Comparison of ENCODE assay signal across 20 mouse cellular contexts in genomic region chr11:81446347-81446746, GRCm38 (mm10).
A peak's percentile ranks its signal among the peaks of the same experiment; 100 is the strongest.
DNase-seq lines count a peak whose midpoint lies in the region; ATAC-seq and TF ChIP-seq lines count a peak whose summit lies in the region.
"Had no signal": no experiment of that assay in that cellular context is flagged by ENCODE, and none has a peak within 500 bp of the region (broad histone marks: within the 10 kb centered on the region; RNA-seq: fewer than 3 reads in every experiment).

No protein-coding gene starts in this region.

- H3K79me2 ChIP-seq in CH12.LX (replicated peaks; ENCODE audit: control insufficient read depth, extremely low read depth, insufficient read depth, poor library complexity, severe bottlenecking): no peaks in the 10 kb centered on the region

- DNase-seq in adrenal gland, adult 2 months: peak; percentile 18
- no peak for DNase-seq in adrenal gland, postnatal 4 days (ENCODE audit: low spot score in 2 of 2)
- peak; percentile 17 for DNase-seq in CH12.LX (ENCODE audit: extremely low read depth)
- DNase-seq in B cell, adult 2 months: no peak
- DNase-seq: adrenal gland, postnatal 10 days; adrenal gland, postnatal 25 days; cerebellum, adult 11-12 months; cerebellum, adult 2 months; cerebellum, adult 9-10 months; cerebellum, postnatal 10 days; cerebellum, postnatal 25 days; forebrain, postnatal 0 days had no signal

- no peaks in the 10 kb centered on the region for H3K9me3 ChIP-seq in CH12.LX (replicated peaks; ENCODE audit: low read length)
- no peaks in the 10 kb centered on the region for H3K9me3 ChIP-seq in kidney, embryonic 16.5 days (ENCODE audit: low read length)
- H3K9me3 ChIP-seq: embryonic facial prominence, embryonic 10.5 days; embryonic facial prominence, embryonic 12.5 days; forebrain, embryonic 13.5 days; forebrain, embryonic 15.5 days had no signal

- H3K4me1 ChIP-seq in CH12.LX (ENCODE audit: control insufficient read depth in 1 of 2, insufficient read depth in 2 of 2): peaks cover 0 to 15% of the 10 kb centered on the region in 2 experiments; a peak in 2 of 4 replicates
- peaks cover 19% of the 10 kb centered on the region for H3K4me1 ChIP-seq in kidney, embryonic 16.5 days (ENCODE audit: insufficient read depth, low read length)

- dilution Hi-C loops in CH12.LX (cut with MboI; ENCODE audit: extremely low pct_ligation_motif_present, extremely low pct_unique_long_range_greater_than_20kb, low sequenced_read_pairs): no loop called here

- H3K4me2 ChIP-seq in CH12.LX (ENCODE audit: insufficient read depth, low read depth, poor library complexity, severe bottlenecking): peak overlapping the region; percentile 48
- no peak overlapping the region for H3K4me2 ChIP-seq in kidney, embryonic 16.5 days (replicated peaks; ENCODE audit: low read depth, low read length)
- H3K4me2 ChIP-seq: embryonic facial prominence, embryonic 12.5 days; forebrain, embryonic 13.5 days; forebrain, embryonic 15.5 days had no signal

- no peak; the same call in 1 of the 2 replicates for TF ChIP-seq RAD21 in CH12.LX (IDR thresholded peaks at IDR 0.05; ENCODE audit: low read depth, low read length)

- no peak for ATAC-seq in kidney, embryonic 16.5 days (ENCODE audit: low FRiP score, low TSS enrichment)
- ATAC-seq: activated CD4-positive, CD25-positive, alpha-beta regulatory T cell, adult 4 months; forebrain, embryonic 13.5 days; forebrain, embryonic 15.5 days; forebrain, postnatal 0 days; Patski had no signal

- no peak overlapping the region for H3K4me3 ChIP-seq in CH12.LX (replicated peaks in 1 of 3; ENCODE audit: low read depth in 2 of 3, low read length in 2 of 3, poor library complexity in 1 of 3)
- H3K4me3 ChIP-seq in kidney, embryonic 16.5 days (ENCODE audit: low read length): no peak overlapping the region
- H3K4me3 ChIP-seq: embryonic facial prominence, embryonic 10.5 days; embryonic facial prominence, embryonic 12.5 days; forebrain, embryonic 13.5 days; forebrain, embryonic 15.5 days had no signal

- no peak for TF ChIP-seq CTCF in CH12.LX (conservative IDR thresholded peaks at IDR 0.05 in 1 of 2, IDR thresholded peaks at IDR 0.05 in 1 of 2; ENCODE audit: low read depth in 2 of 2, low read length in 2 of 2)

- no peaks in the 10 kb centered on the region for H3K36me3 ChIP-seq in CH12.LX (replicated peaks in 1 of 2; ENCODE audit: control insufficient read depth in 1 of 2, insufficient read depth in 1 of 2, low read length in 1 of 2)
- H3K36me3 ChIP-seq in kidney, embryonic 16.5 days (ENCODE audit: insufficient read depth, low read length): no peaks in the 10 kb centered on the region
- H3K36me3 ChIP-seq: embryonic facial prominence, embryonic 10.5 days; embryonic facial prominence, embryonic 12.5 days; forebrain, embryonic 15.5 days; G1E had no signal

- peak; percentile 72 for TF ChIP-seq EP300 in CH12.LX (IDR thresholded peaks at IDR 0.05; ENCODE audit: low read length)

- H3K27ac ChIP-seq in CH12.LX (ENCODE audit: insufficient read depth, low read depth): no peak overlapping the region
- no peak overlapping the region for H3K27ac ChIP-seq in kidney, embryonic 16.5 days (ENCODE audit: low read length)
- H3K27ac ChIP-seq: embryonic facial prominence, embryonic 10.5 days; embryonic facial prominence, embryonic 12.5 days; forebrain, embryonic 13.5 days; forebrain, embryonic 15.5 days had no signal

- in situ Hi-C loops in CH12.LX (cut with MboI; ENCODE audit: low pct_ligation_motif_present, low pct_unique_long_range_greater_than_20kb, low sequenced_read_pairs): no loop called here

- TF ChIP-seq POLR2A in CH12.LX (IDR thresholded peaks at IDR 0.05; ENCODE audit: low read depth, low read length): no peak

- WGBS in kidney, embryonic 16.5 days: 91% methylated on average over 1 of the region's 1 CpGs

- H3K9ac ChIP-seq in CH12.LX (ENCODE audit: insufficient read depth, low read depth): no peak overlapping the region
- H3K9ac ChIP-seq in kidney, embryonic 16.5 days (replicated peaks; ENCODE audit: low read length): no peak overlapping the region
- H3K9ac ChIP-seq: embryonic facial prominence, embryonic 12.5 days; forebrain, embryonic 13.5 days; forebrain, embryonic 15.5 days; forebrain, postnatal 0 days had no signal

- H3K27me3 ChIP-seq in CH12.LX (replicated peaks): peaks cover 78% of the 10 kb centered on the region
- H3K27me3 ChIP-seq in kidney, embryonic 16.5 days (ENCODE audit: insufficient read depth, low read length): no peaks in the 10 kb centered on the region
- H3K27me3 ChIP-seq: embryonic facial prominence, embryonic 12.5 days; forebrain, embryonic 13.5 days; forebrain, embryonic 15.5 days; Patski had no signal

TF ChIP-seq in CH12.LX, 34 proteins besides CTCF, POLR2A, EP300 and RAD21:
- TF ChIP-seq MYC (IDR thresholded peaks at IDR 0.05; ENCODE audit: low read depth, low read length) (no peak), JUN (IDR thresholded peaks at IDR 0.05; ENCODE audit: insufficient read depth, low read depth, low read length) (peak; percentile 74), MAZ (IDR thresholded peaks at IDR 0.05; ENCODE audit: low read depth, low read length) (peak; percentile 22; the same call in 1 of the 2 replicates), ZC3H11A (IDR thresholded peaks at IDR 0.05; ENCODE audit: low read depth, low read length) (no peak), MAX (IDR thresholded peaks at IDR 0.05; ENCODE audit: low read length) (no peak), UBTF (IDR thresholded peaks at IDR 0.05; ENCODE audit: low read depth, low read length) (no peak), ELF1 (IDR thresholded peaks at IDR 0.05; ENCODE audit: low read depth, low read length) (no peak; the same call in 1 of the 2 replicates), ZKSCAN1 (IDR thresholded peaks at IDR 0.05; ENCODE audit: borderline replicate concordance, low read depth, low read length) (no peak), CHD2 (IDR thresholded peaks at IDR 0.05; ENCODE audit: low read length) (peak; percentile 36; the same call in 1 of the 2 replicates), TCF12 (IDR thresholded peaks at IDR 0.05; ENCODE audit: low read depth, low read length) (0 out of 2 replicates have a peak, but pooled peaks have one; percentile 38), ZMIZ1 (IDR thresholded peaks at IDR 0.05; ENCODE audit: low read depth, low read length) (no peak), NRF1 (IDR thresholded peaks at IDR 0.05; ENCODE audit: low read depth, low read length) (no peak), CHD1 (IDR thresholded peaks at IDR 0.05; ENCODE audit: low read depth, low read length) (no peak), ETS1 (conservative IDR thresholded peaks at IDR 0.05; ENCODE audit: low read depth, low read length) (no peak; the same call in 1 of the 2 replicates), POLR2AphosphoS2 (IDR thresholded peaks at IDR 0.05; ENCODE audit: low read depth, low read length) (no peak), MXI1 (IDR thresholded peaks at IDR 0.05; ENCODE audit: low read depth, low read length) (no peak), SMC3 (IDR thresholded peaks at IDR 0.05; ENCODE audit: low read depth, low read length) (no peak), SIN3A (IDR thresholded peaks at IDR 0.05; ENCODE audit: low read length) (peak; percentile 72; the same call in 1 of the 2 replicates), GABPA (IDR thresholded peaks at IDR 0.05; ENCODE audit: insufficient replicate concordance, low read depth, low read length) (no peak), NELFE (IDR thresholded peaks at IDR 0.05; ENCODE audit: low read depth, low read length) (no peak), HCFC1 (IDR thresholded peaks at IDR 0.05; ENCODE audit: low read depth, low read length) (no peak), MAFK (IDR thresholded peaks at IDR 0.05; ENCODE audit: insufficient replicate concordance, low read length) (peak; percentile 47; the same call in 1 of the 2 replicates), USF2 (conservative IDR thresholded peaks at IDR 0.05; ENCODE audit: low read depth, low read length) (no peak), E2F4 (IDR thresholded peaks at IDR 0.05; ENCODE audit: insufficient replicate concordance, low read depth, low read length) (no peak), ZNF384 (IDR thresholded peaks at IDR 0.05; ENCODE audit: low read depth, low read length) (peak; percentile 90), RCOR1 (conservative IDR thresholded peaks at IDR 0.05; ENCODE audit: low read depth, low read length) (peak; percentile 62; the same call in 1 of the 2 replicates), IRF4 (IDR thresholded peaks at IDR 0.05; ENCODE audit: low read depth, low read length) (peak; percentile 83), PAX5 (IDR thresholded peaks at IDR 0.05; ENCODE audit: low read length) (no peak), KAT2A (IDR thresholded peaks at IDR 0.05; ENCODE audit: insufficient replicate concordance, low read length) (no peak), TBP (conservative IDR thresholded peaks at IDR 0.05; ENCODE audit: low read depth, low read length) (no peak), BHLHE40 (IDR thresholded peaks at IDR 0.05; ENCODE audit: low read depth, low read length) (peak; percentile 66), MEF2A (IDR thresholded peaks at IDR 0.05; ENCODE audit: borderline replicate concordance, low read depth, low read length) (0 out of 2 replicates have a peak, but pooled peaks have one; percentile 9), USF1 (IDR thresholded peaks at IDR 0.05; ENCODE audit: low read depth, low read length) (no peak), JUND (conservative IDR thresholded peaks at IDR 0.05; ENCODE audit: low read depth, low read length) (peak; percentile 80)

Comparison
In these comparisons a context has a peak if more than half of its experiments do, and no peak if none do; other contexts are left out.
1. DNase-seq: peak in adrenal gland, adult 2 months (single experiment) and CH12.LX (single experiment); none in adrenal gland, postnatal 4 days (0 of 2) and B cell, adult 2 months (0 of 2).